13 mouse cellular contexts compared by ENCODE assay signal in genomic region chr7:78886496-78886895, GRCm38 (mm10). TPM values are rescaled to one million over a fixed set of nuclear protein-coding genes. Genes with fewer than 3 reads are reported as not detected.
DNase-seq lines count a peak whose midpoint lies in the region; ATAC-seq and TF ChIP-seq lines count a peak whose summit lies in the region.
"Had no signal": no experiment of that assay in that cellular context is flagged by ENCODE, and none has a peak within 500 bp of the region (broad histone marks: within the 10 kb centered on the region; RNA-seq: fewer than 3 reads in every experiment).

No protein-coding gene starts in this region.

- TF ChIP-seq CTCF in hindbrain, postnatal 0 days (IDR thresholded peaks at IDR 0.05; ENCODE audit: low read depth), result no peak

- no peaks in the 10 kb centered on the region for H3K27me3 ChIP-seq in forebrain, embryonic 14.5 days (replicated peaks; ENCODE audit: control insufficient read depth, insufficient read depth, low read length)
- no peaks in the 10 kb centered on the region for H3K27me3 ChIP-seq in hindbrain, postnatal 0 days (ENCODE audit: insufficient read depth, low read length)
- H3K27me3 ChIP-seq in neural tube, embryonic 12.5 days (replicated peaks), result 0 out of 2 replicates have a peak, but pooled peaks cover 7% of the 10 kb centered on the region
- peaks cover 92% of the 10 kb centered on the region for H3K27me3 ChIP-seq in heart, embryonic 12.5 days (replicated peaks)

- peak overlapping the region; percentile 18 for H3K4me3 ChIP-seq in forebrain, embryonic 14.5 days (ENCODE audit: low read depth, low read length)
- no peak overlapping the region for H3K4me3 ChIP-seq in hindbrain, postnatal 0 days (ENCODE audit: low read length)
- H3K4me3 ChIP-seq in neural tube, embryonic 12.5 days, result no peak overlapping the region
- no peak overlapping the region for H3K4me3 ChIP-seq in heart, embryonic 12.5 days
- H3K4me3 ChIP-seq: embryonic facial prominence, embryonic 15.5 days had no signal

- peak; percentile 55 for DNase-seq in embryo, embryonic 10 days (ENCODE audit: low spot score)
- DNase-seq in forebrain, embryonic 14.5 days (ENCODE audit: low spot score), result peak; percentile 85
- DNase-seq in hindbrain, postnatal 0 days (ENCODE audit: low spot score), result peak; percentile 46
- DNase-seq in urinary bladder, postnatal 25 days (ENCODE audit: low spot score), result no peak
- DNase-seq in heart, postnatal 36 days, result no peak
- DNase-seq in right cerebral cortex, adult 18-20 months, result no peak
- DNase-seq: adrenal gland, adult 2 months; cerebellum, postnatal 25 days; spleen, adult 18-20 months had no signal

- H3K9ac ChIP-seq in forebrain, embryonic 14.5 days (ENCODE audit: low read length), result peak overlapping the region; percentile 25; the same call in 1 of the 2 replicates
- no peak overlapping the region for H3K9ac ChIP-seq in hindbrain, postnatal 0 days (replicated peaks; ENCODE audit: low read length)
- H3K9ac ChIP-seq in neural tube, embryonic 12.5 days, result peak overlapping the region; percentile 34; the same call in 1 of the 2 replicates
- no peak overlapping the region for H3K9ac ChIP-seq in heart, embryonic 12.5 days
- H3K9ac ChIP-seq: embryonic facial prominence, embryonic 15.5 days had no signal

- intact Hi-C loops in heart, postnatal 36 days (cut with DNase I), result no loop called here

- peak; percentile 8; the same call in 1 of the 2 replicates for ATAC-seq in forebrain, embryonic 14.5 days
- ATAC-seq in hindbrain, postnatal 0 days, result no peak
- peak; percentile 15; the same call in 1 of the 2 replicates for ATAC-seq in neural tube, embryonic 12.5 days (ENCODE audit: low FRiP score, low read depth)
- ATAC-seq in heart, embryonic 12.5 days (ENCODE audit: insufficient number of reproducible peaks, low FRiP score), result no peak
- ATAC-seq: CD4-positive, CD25-positive, alpha-beta regulatory T cell, adult 4 months had no signal

- no peaks in the 10 kb centered on the region for H3K36me3 ChIP-seq in forebrain, embryonic 14.5 days (ENCODE audit: control insufficient read depth, insufficient read depth, low read length)
- 0 out of 2 replicates have a peak, but pooled peaks cover 3% of the 10 kb centered on the region for H3K36me3 ChIP-seq in hindbrain, postnatal 0 days (ENCODE audit: insufficient read depth, low read length)
- no peaks in the 10 kb centered on the region for H3K36me3 ChIP-seq in neural tube, embryonic 12.5 days
- no peaks in the 10 kb centered on the region for H3K36me3 ChIP-seq in heart, embryonic 12.5 days
- H3K36me3 ChIP-seq: embryonic facial prominence, embryonic 15.5 days had no signal

- 17% methylated on average over 4 of the region's 4 CpGs for WGBS in forebrain, embryonic 14.5 days
- 14% methylated on average over 4 of the region's 4 CpGs for WGBS in hindbrain, postnatal 0 days
- WGBS in neural tube, embryonic 12.5 days, result 20% methylated on average over 4 of the region's 4 CpGs
- 71% methylated on average over 4 of the region's 4 CpGs for WGBS in heart, embryonic 12.5 days

- no peaks in the 10 kb centered on the region for H3K9me3 ChIP-seq in forebrain, embryonic 14.5 days (replicated peaks; ENCODE audit: control insufficient read depth, low read length)
- H3K9me3 ChIP-seq in hindbrain, postnatal 0 days (ENCODE audit: low read length), result no peaks in the 10 kb centered on the region
- H3K9me3 ChIP-seq in neural tube, embryonic 12.5 days, result no peaks in the 10 kb centered on the region
- no peaks in the 10 kb centered on the region for H3K9me3 ChIP-seq in heart, embryonic 12.5 days (replicated peaks)
- H3K9me3 ChIP-seq: embryonic facial prominence, embryonic 15.5 days had no signal

- H3K27ac ChIP-seq in forebrain, embryonic 14.5 days (ENCODE audit: low read depth, low read length), result peak overlapping the region; percentile 81
- H3K27ac ChIP-seq in hindbrain, postnatal 0 days, result no peak overlapping the region
- no peak overlapping the region for H3K27ac ChIP-seq in neural tube, embryonic 12.5 days
- H3K27ac ChIP-seq in heart, embryonic 12.5 days (ENCODE audit: poor library complexity, severe bottlenecking), result no peak overlapping the region
- H3K27ac ChIP-seq: embryonic facial prominence, embryonic 15.5 days had no signal

- H3K4me1 ChIP-seq in forebrain, embryonic 14.5 days (ENCODE audit: control insufficient read depth, insufficient read depth, low read length), result peaks cover 42% of the 10 kb centered on the region
- peaks cover 3% of the 10 kb centered on the region; the same call in 1 of the 2 replicates for H3K4me1 ChIP-seq in hindbrain, postnatal 0 days (ENCODE audit: insufficient read depth, low read length)
- peaks cover 58% of the 10 kb centered on the region for H3K4me1 ChIP-seq in neural tube, embryonic 12.5 days
- H3K4me1 ChIP-seq in heart, embryonic 12.5 days (replicated peaks), result peaks cover 14% of the 10 kb centered on the region

- H3K4me2 ChIP-seq in forebrain, embryonic 14.5 days (ENCODE audit: low read length), result peak overlapping the region; percentile 44
- H3K4me2 ChIP-seq in hindbrain, postnatal 0 days (ENCODE audit: low read depth, low read length), result peak overlapping the region; percentile 44
- H3K4me2 ChIP-seq in neural tube, embryonic 12.5 days (replicated peaks), result peak overlapping the region; percentile 50
- H3K4me2 ChIP-seq in heart, embryonic 12.5 days, result no peak overlapping the region
- H3K4me2 ChIP-seq: embryonic facial prominence, embryonic 15.5 days had no signal

RNA-seq across cellular contexts. Expression of gene Aen, which starts 9.2 kb away (rescaled TPM):
- polyA plus RNA-seq in forebrain, embryonic 14.5 days (2014; fragmentation: Nextera tagmentation; extraction: Ambion mirVana), result 42.2 and 44.0 TPM in 2 replicates
- total RNA-seq in hindbrain, postnatal 0 days (2014; rRNA removed), result 36.6 and 43.0 TPM in 2 replicates
- polyA plus RNA-seq in hindbrain, postnatal 0 days (2015; fragmentation: Nextera tagmentation; extraction: Ambion mirVana), result 49.3 and 54.4 TPM in 2 replicates
- polyA plus RNA-seq in neural tube, embryonic 12.5 days (2016; fragmentation: Nextera tagmentation; extraction: Ambion mirVana), result 47.6 and 48.0 TPM in 2 replicates
- polyA plus RNA-seq in heart, embryonic 12.5 days (2016; fragmentation: Nextera tagmentation; extraction: Ambion mirVana), result 34.2 and 36.3 TPM in 2 replicates
- 10 to 100 TPM; 35.2 to 35.3 TPM for total RNA-seq in heart, postnatal 36 days (2021)

RNA-seq across cellular contexts. Expression of gene Isg20, which starts 26.7 kb away (rescaled TPM):
- 0.65 and 1.6 TPM in 2 replicates for polyA plus RNA-seq in forebrain, embryonic 14.5 days (2014; fragmentation: Nextera tagmentation; extraction: Ambion mirVana)
- 2.0 and 4.1 TPM in 2 replicates for total RNA-seq in hindbrain, postnatal 0 days (2014; rRNA removed)
- 0.76 and 1.3 TPM in 2 replicates for polyA plus RNA-seq in hindbrain, postnatal 0 days (2015; fragmentation: Nextera tagmentation; extraction: Ambion mirVana)
- 0.38 and 0.41 TPM in 2 replicates for polyA plus RNA-seq in neural tube, embryonic 12.5 days (2016; fragmentation: Nextera tagmentation; extraction: Ambion mirVana)
- polyA plus RNA-seq in heart, embryonic 12.5 days (2016; fragmentation: Nextera tagmentation; extraction: Ambion mirVana), result 0.63 and 0.72 TPM in 2 replicates
- 1 to 10 TPM; 8.6 to 9.5 TPM for total RNA-seq in heart, postnatal 36 days (2021)

RNA-seq across cellular contexts. Expression of gene Det1, which starts 39.4 kb away (rescaled TPM):
- polyA plus RNA-seq in forebrain, embryonic 14.5 days (2014; fragmentation: Nextera tagmentation; extraction: Ambion mirVana), result 18.7 and 20.5 TPM in 2 replicates
- 10.4 and 13.6 TPM in 2 replicates for total RNA-seq in hindbrain, postnatal 0 days (2014; rRNA removed)
- polyA plus RNA-seq in hindbrain, postnatal 0 days (2015; fragmentation: Nextera tagmentation; extraction: Ambion mirVana), result 6.4 and 6.9 TPM in 2 replicates
- polyA plus RNA-seq in neural tube, embryonic 12.5 days (2016; fragmentation: Nextera tagmentation; extraction: Ambion mirVana), result 19.7 TPM in 2 replicates
- polyA plus RNA-seq in heart, embryonic 12.5 days (2016; fragmentation: Nextera tagmentation; extraction: Ambion mirVana), result 11.6 and 12.4 TPM in 2 replicates
- 10 to 100 TPM; 12.1 to 14.4 TPM for total RNA-seq in heart, postnatal 36 days (2021)

Comparison
In these comparisons a context has a peak if more than half of its experiments do, and no peak if none do; other contexts are left out.
1. DNase-seq: peak in embryo, embryonic 10 days (single experiment), forebrain, embryonic 14.5 days (single experiment) and hindbrain, postnatal 0 days (single experiment); none in urinary bladder, postnatal 25 days (single experiment), heart, postnatal 36 days (0 of 2) and right cerebral cortex, adult 18-20 months (single experiment).
2. ATAC-seq: peak in forebrain, embryonic 14.5 days (single experiment) and neural tube, embryonic 12.5 days (single experiment); none in hindbrain, postnatal 0 days (single experiment) and heart, embryonic 12.5 days (single experiment).
3. H3K9ac ChIP-seq: peak in forebrain, embryonic 14.5 days (single experiment) and neural tube, embryonic 12.5 days (single experiment); none in hindbrain, postnatal 0 days (single experiment) and heart, embryonic 12.5 days (single experiment).